Mouse (Mus musculus): Measurements from ENCODE around the gene Hrk.
A peak's percentile ranks its signal among the peaks of the same experiment; 100 is the strongest.

Gene Hrk

GRCm38 (mm10) chr5:118167561-118167995 lies 3.1 kb downstream of the Hrk start:
- DNase-seq: peak; percentile 68

GRCm38 (mm10) chr5:118169222-118170221 lies 5.1 kb downstream of the Hrk start:
- no peak for DNase-seq

- no peak for DNase-seq
These were observed 6.6 kb downstream of the Hrk start for GRCm38 (mm10) chr5:118170888-118171529.

DNA sequence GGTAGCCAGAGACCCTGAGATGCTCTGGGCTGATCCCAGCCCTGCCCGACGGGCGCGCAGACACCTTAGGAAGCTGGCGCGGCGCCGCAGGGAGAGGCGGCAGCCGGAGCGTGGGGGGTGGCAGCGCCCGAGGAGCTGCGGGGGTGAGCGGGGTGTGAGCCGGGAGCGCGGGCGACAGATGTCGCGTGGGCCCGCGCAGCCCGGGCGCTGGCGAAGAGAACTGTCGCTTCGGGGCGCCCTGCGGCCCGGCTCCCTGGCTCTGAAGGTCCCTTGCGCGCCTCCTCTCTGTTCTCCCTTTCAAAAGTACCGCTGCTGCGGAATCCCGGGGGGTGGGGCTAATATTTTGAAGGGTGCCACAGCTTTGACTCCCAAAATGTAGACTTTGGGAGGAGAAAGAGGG lies 7.2 kb downstream of the Hrk start:
- no peak for DNase-seq

- no peak for DNase-seq
These were observed 7.8 kb downstream of the Hrk start for GRCm38 (mm10) chr5:118172078-118172723.

DNA sequence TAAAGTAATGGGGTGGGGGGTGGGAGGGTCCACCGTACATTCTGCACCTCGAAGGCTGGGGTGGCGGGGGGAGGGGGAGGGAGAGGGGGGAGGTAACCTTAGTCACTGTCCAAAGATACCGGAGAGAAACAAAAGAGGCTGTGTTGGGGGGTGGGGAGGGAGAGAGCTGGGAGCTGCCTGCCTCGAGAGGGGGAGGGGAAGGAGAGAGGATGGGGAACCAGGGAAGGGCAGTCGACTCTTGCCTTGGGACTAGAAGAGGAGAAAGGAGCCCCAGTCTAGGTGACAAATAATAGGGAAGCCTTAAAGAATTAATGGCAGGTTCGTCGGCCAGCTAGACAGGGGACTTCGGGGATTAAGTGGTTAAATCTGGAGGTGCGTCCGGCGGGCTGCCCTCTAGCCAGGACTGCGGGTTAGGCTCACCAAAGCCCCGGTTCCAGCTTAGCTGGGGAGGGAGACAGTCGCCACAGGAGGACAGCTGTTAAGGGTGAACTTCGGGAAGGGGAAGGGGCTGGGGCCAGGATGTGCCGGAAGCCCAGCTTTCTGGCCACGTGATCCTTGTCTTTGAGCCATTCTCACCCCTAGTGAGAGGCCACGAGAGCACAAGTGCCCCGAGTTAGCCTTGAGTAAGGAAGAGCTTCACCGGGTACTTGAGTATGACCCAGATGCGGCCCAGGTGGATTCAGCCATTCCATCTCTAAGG lies 10.0 kb downstream of the Hrk start:
- no peak for DNase-seq

- DNase-seq: no peak
These were observed 10.7 kb downstream of the Hrk start for GRCm38 (mm10) chr5:118175137-118175536.

DNA sequence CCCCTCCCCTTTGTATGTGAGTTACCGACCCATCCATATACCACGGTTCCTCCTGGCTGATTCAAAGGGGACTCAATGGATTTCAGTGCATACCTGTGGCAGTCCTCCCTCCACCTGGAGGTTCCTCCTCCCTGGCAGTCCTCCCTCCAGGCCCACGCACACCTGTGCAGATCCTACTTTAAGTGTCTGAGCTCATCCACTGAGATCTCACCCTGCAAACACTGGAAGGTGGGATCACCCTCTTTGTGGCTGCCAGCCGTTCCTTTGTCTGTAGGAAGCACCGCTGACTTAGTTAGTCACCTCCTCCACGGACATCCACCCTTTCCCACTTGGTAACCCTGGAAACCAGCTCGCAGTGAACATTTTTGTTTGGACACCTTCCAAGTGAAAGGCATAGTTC lies 13.2 kb downstream of the Hrk start:
- no peak for DNase-seq

GRCm38 (mm10) chr5:118186903-118187633 lies 22.6 kb downstream of the Hrk start:
- DNase-seq: no peak

DNA sequence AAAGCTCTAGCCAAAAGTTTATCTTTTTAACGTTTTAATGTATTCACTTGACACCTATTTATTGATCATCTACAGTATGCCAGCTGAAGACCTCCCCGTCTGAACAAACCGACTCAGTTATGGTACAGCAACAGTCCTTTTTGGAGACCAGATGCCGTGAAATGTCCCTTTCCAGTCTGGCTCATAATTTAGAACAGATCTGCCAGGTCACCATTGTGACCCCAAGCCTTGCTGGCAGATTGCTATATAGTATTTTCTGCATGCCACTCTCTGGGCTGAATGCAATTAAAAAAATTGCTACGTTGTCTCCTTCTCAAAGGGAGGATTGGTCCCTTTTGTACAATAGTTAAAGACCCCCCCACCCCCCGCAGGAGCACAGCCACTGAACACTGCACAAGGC lies 23.9 kb downstream of the Hrk start:
- no peak for DNase-seq

GRCm38 (mm10) chr5:118190491-118190890 lies 26.0 kb downstream of the Hrk start:
- no peak for DNase-seq

DNA sequence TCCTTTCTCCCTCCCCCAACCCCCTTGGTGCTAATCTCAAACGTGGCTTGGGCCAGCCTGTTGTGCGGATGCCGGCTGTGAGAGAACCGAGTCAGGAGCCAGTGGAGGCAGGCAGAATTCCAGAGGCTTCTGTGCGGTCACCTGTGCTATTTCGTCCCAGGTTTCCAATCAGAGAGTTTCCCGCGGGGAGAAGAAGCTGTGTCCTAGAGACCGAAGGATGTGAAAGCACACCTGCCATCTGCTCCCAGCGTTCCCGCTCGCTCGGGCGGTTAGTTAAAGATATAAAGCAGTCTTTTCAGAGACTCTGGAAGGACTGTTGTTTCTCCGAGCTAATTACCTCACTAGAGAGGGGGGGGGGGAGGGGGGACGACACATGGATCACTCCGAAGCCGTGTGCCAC lies 27.8 kb downstream of the Hrk start:
- DNase-seq: no peak

DNA sequence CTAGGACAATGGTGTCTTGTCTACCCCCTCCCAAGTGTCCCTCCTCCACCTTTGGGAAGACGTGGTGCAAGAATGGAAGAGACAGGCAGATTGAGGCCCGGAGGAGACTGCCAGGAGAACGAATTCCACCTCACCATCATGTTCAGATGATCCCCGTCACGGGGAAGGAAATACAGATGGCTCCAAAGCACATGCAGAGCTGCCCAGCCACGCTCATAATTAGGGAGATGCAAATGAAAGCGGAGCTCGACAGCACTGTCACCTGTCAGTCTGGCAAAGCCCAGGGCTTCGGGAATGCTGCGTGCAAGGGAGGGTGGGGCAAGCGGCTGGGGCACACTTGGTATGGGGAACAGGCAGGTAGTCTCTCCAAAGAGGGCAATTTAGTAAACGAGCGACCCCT lies 33.0 kb downstream of the Hrk start:
- DNase-seq: no peak

GRCm38 (mm10) chr5:118199670-118200069 lies 35.2 kb downstream of the Hrk start:
- DNase-seq: no peak

DNA sequence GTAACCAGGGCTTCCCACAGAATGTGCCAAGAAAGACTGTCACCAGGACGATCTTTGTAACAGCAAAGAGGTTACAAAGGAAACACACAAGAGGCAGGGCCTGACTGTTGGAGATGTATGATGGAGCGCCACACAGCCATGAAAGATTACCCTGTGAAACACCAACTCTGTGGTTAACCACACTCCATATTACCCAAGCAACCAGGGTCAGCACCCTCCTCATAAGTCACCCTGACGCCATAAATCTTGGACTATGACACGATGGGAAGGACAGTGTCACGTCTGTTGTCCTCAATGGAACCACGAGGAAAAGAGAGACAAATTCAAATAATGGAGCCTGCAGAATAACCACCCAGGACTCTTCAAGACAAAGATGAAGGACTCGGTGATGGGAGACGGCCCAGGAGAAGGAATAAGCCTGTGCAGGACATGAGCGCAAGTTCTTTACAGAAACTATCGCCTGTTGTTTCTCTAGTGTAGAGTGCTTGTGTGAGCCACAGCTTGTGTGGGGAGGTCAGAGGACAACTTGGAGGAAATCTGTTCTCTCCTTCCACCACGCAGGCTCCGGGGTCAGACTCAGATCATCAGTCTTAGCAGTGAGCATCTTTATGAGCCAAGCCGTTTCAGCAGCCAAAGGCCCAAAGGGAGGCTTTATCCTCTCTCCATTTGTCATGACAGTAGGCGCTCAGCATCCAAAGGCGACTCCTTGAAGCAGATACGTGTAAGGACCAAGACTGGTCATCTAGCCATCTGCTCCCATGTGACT lies 40.4 kb downstream of the Hrk start:
- DNase-seq: peak; percentile 4

DNA sequence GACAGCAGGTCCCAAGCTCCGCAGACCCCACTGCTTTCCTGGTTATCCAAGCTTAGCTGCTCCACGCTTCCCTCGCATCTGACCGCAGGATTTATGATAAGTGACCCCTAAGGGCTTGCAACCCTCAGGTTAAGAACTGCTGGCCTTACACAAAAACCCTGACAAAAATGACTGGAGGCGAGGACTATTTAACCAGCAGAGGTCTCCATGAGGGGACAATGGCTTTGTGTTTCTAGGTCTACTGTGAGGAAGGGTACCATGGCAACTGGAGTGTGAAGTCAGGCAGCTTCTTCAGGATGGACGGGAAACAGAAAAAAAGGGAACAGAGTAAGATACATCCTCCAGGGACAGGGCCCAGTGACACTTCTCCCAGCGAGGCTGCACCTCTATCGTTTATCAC lies 41.4 kb downstream of the Hrk start:
- no peak for DNase-seq

GRCm38 (mm10) chr5:118214012-118214411 lies 49.6 kb downstream of the Hrk start:
- no peak for DNase-seq

- peak; percentile 16 for DNase-seq
These were observed 50.1 kb downstream of the Hrk start for GRCm38 (mm10) chr5:118214418-118215154.

- no peak for DNase-seq
These were observed 53.0 kb downstream of the Hrk start for GRCm38 (mm10) chr5:118217410-118217809.

- DNase-seq: no peak
These were observed 58.8 kb downstream of the Hrk start for GRCm38 (mm10) chr5:118223142-118223757.
